Mouse (Mus musculus): ENCODE results near the gene Exd1.

DNA sequence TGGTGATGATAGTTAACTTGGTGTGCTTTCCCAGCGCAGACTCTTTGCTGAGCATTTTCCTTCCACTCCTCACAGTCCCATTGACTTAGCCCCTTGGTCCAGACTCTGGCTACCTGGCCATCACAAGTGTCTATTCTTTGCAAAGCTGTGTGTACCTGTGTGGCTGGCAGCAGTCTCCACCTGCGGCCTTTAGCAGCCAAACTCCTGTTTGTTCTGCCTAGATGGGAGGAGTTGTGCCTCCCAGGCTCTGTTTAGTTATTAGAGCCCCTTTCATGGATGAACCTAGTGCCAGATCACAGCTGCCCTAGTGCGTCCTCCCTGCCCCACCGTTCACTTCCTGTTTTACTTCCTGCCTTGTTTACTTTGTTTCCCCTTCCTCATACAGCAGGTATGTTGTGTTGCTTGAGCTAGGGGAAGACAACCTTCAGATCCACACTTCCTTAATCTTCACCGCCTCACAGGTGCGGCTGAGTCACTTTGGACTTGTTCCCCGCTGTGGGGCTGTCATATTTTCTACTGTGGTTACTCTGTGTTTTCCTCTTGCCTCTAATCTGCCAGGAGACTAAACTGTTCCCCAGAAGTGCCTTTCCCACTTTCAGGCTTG lies 11.4 kb upstream of the Exd1 start:
- TF ChIP-seq CHD2 (IDR thresholded peaks at IDR 0.05; ENCODE audit: low read depth, low read length) (no peak), HCFC1 (IDR thresholded peaks at IDR 0.05; ENCODE audit: borderline replicate concordance, insufficient read depth, low read length) (no peak)

Data from ES-E14 (cell line).